Mouse (Mus musculus) thymus, adult 2 months (tissue): ENCODE results near the gene Cnih3.

Experiments used
- CTCF ChIP-seq: fragments of 200-500 bp; IDR thresholded peaks from 2 replicates; pipeline ENCODE4 v1.5.1; 2012; ENCODE audit warnings: mild to moderate bottlenecking, control low read depth, low read length, moderate library complexity, borderline replicate concordance; ENCODE audit not compliant: control insufficient read depth, poor library complexity, insufficient read depth; ENCODE audit errors: extremely low read depth
- POLR2A ChIP-seq: fragments of 200-500 bp; IDR thresholded peaks from 2 replicates; pipeline ENCODE4 v1.6.1; 2012; ENCODE audit warnings: mild to moderate bottlenecking, low read length, control low read depth, moderate library complexity; ENCODE audit not compliant: control insufficient read depth, poor library complexity, insufficient read depth; ENCODE audit errors: extremely low read depth

DNA sequence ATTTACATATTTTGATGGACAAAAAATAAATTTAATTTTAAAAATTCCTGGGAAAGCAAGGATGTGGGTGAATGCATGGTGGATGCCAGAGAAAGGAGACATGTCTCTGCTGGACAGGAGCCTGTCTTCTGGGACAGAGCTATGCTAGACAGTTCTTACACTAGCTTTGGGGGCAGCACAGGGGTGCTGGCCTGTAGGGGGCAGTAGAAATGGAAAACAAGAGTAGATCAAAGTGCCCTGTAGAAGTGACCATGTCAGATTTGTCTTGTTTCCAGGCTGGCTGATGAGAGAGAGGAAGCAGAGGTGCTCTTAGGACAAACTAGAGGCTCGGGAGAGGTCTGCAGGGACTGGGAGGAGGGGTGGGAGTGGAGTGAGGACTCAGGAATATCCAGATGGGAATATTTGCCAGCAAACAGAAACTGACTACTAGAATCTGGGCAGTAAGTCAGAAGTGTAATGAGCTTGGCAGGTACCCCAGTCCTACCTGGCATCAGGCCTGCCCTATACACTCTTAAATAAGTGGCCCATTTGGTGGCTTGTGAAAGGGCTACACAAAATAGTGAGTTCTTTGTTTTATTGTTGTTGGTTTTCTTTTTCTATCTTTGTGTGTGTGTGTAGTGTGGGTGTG, 93.3 kb downstream of the Cnih3 start:
- no peak for TF ChIP-seq CTCF
- TF ChIP-seq POLR2A, result no peak
